Mouse (Mus musculus) monocyte, adult 5-6 weeks (primary cell): ENCODE results near the gene Pam. TPM values are rescaled to one million over a fixed set of nuclear protein-coding genes. Genes with fewer than 3 reads are reported as not detected.
"Not testable (repeated sequence)": the region's sequence is repeated elsewhere in the genome, so short reads cannot be mapped to it uniquely, and the experiment has no call there.

Source experiments
- ATAC-seq: fragments of 153-309, 156-312 bp; replicated peaks from 2 replicates; pipeline ENCODE4 v1.8.0; 2017; ENCODE audit warnings: mild to moderate bottlenecking; ENCODE audit not compliant: low TSS enrichment, insufficient number of reproducible peaks, severe bottlenecking, poor library complexity, low FRiP score
- total RNA-seq: library from RNA; stranded (forward); fragments of 200-1000, 200-491, 200-594 nt; gene quantifications from 3 replicates; pipeline ENCODE4 v1.2.3, GENCODE M21; 2017

Gene Pam
- total RNA-seq, 1 experiment from 2014 or later: 22.0 TPM

DNA sequence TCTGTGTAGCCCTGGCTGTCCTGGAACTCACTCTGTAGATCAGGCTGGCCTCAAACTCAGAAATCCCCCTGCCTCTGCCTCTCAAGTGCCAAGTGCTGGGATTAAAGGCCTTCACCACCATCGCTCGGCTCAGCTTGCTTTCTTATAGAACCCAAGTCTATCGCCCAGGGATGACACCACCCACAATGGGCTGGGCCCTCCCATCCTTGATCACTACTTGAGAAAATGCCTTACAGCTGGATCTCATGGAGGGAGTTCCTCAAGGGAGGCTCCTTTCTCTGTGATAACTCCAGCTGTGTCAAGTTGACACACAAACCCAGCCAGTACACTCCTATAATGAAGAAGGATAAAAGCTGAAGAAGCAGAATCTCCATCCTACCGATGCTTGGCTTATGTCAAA is 329.7 kb downstream of the Pam start:
- ATAC-seq: not testable (repeated sequence)

DNA sequence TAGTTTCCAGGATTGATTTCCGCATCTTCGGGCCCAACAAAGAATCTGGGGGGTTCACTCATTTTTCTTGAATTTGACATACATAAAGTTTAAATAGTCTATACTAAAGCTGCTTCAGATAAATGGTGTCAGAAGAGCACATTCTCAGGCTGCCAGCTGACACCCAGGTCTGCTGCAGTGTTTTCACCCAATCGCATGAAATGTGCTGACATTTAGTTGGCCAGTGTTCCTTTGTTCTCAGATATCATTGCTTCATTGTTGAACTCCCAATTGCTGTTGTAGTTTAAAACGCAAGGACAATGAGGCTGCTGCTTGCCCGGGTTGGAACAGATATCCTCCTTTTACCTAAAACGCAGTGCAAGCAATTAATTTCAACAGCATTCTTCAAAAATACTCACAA is 334.0 kb downstream of the Pam start:
- no peak for ATAC-seq

DNA sequence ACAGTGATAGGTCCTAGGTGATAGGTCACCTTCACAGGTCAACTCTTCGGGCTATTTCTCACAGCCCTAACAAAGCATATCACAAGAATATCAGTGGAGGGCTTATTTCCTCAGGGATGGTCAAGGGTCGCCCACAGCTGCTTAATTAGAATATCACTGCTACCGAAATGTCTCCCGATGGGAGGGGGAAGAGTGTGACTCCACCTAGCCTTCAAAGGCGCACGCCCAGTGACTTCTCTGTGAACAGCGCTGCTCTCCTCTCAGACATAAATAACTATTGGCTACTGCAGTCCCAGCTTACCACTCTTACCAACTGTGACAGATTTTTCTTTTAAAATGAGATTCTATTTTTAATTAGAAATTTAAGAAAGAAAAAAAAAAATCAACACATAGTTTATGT is 334.8 kb downstream of the Pam start:
- ATAC-seq: no peak

DNA sequence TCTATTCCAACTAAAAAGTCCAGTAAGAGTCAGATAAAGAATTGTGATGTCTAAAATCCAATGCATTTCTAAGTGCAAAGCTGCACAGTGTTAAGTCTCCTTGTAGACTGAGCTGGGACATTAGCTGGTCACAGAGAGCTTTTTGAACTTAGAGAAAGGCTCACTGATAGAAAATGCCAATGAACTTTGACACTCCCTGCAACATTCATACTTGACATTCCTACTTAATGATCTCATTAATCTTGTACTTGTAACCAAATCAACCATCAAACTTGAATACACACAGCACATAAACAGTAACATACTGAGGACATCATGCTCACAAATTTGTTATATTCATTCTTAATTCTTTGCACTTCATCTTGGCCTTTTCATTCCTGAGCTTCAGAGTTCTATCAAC is 335.6 kb downstream of the Pam start:
- ATAC-seq: no peak

DNA sequence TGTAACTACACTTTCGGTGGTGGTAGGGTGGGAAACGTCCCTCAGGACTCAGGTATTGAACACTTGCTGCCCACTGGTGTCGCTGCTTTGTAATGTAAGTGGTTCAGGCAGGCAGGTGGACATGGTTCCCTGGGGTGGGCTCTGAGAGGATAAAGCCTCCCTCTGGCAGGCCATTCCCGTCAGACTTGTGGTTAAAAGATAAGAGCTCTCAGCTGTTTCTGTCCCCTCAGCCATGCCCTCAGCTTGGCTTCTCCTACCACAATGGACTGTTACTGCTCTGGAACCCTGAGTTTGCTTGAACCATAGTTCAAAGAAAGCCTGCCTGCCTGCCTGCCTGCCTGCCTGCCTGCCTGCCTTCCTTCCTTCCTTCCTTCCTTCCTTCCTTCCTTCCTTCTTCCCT is 341.1 kb downstream of the Pam start:
- no peak for ATAC-seq

DNA sequence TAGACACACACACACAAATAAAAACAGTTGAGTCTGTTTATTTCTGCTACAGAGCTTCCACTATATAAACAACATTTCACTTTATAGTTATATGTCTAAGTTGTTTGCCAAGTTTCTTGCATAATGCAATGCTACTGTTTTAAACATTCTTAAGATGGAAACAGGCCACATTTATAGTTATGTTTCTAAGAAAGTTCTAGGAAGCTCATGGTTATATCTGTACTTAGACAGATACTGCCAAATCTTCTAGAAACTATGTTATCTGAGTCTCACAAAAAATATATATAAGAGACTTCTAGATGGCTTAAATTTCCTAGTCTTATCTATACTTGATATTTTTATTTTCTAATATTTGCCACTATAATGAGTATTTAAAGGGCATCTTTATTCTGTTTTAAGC is 342.2 kb downstream of the Pam start:
- ATAC-seq: no peak

DNA sequence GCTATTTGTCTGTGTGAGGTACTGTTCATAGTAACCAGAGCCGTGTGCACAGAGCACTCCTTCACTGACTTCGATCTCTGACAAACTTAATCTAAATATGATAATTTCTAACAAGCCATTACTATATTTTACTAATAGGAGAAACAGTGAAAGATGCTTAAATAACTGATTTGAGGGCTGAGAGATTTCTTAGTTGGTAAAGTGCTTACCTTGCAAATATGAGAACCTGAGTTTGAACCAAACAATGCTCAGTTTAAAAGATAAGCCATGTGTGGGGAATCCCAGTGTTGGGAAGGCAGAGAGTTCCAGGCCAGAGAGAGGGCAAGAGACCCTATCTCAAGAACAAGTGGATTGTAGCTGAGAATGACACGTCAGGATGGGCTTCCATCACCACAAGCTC is 347.3 kb downstream of the Pam start:
- no peak for ATAC-seq

DNA sequence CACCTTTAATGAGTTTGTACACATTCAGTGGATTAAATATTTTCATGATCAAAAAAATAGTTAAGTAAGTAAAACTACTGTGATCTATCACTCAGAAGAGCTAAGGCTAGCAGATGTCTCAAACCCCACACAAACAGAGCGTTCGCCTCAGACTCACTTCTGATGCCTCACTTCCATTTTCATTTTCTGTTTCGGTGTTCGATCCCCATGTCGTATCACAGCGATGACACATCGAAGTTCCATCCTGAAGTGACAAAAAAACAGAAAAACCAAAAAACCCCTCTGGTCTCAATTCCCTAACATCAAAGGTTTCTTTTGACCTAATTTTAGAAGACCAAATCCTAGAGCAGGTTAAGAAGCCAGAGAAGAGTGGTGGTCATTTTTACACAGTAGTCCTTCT is 349.2 kb downstream of the Pam start:
- no peak for ATAC-seq

DNA sequence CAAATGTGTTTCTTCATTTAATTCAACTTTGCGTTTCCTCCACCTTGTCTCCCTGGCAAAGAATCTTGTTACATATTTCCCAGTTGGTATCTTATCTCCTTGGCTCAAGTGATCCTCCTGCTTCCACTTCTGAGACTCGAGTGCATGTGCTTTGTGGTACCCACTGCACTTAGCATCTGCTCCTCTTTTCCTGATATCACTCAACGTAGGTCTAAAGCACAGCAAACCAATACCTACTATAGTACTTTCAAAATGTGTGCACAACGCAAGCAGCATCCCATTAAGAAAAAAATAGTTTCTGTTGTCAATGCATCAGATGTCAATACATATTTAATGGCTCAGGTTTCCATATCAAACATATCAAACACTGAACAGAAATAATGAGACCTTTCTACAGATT is 349.7 kb downstream of the Pam start:
- no peak for ATAC-seq
